ENCODE assay signal across 8 mouse cellular contexts in the genomic region with DNA sequence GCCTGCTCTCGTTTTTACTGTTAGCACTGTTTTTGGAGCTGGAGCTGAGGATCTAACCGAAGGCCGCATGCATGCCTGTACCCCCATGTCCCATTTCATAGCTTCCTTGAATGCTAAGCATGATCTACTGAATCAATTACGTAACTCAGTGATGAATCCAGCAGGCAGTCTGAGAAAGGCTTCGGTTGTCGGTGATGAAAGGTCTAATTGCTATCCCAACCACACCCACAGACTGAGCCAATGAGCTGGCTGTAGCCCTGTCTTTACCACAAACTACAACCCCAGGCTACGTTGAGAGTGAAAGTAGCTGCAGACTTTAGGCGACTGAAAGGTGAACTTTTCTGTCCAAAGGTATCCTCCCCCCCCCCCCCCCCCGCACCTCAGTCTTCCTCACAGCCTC. TPM values are rescaled to one million over a fixed set of nuclear protein-coding genes. Genes with fewer than 3 reads are reported as not detected.
DNase-seq lines count a peak whose midpoint lies in the region; ATAC-seq and TF ChIP-seq lines count a peak whose summit lies in the region.

No protein-coding gene starts in this region.

- no peaks in the 10 kb centered on the region for H3K27me3 ChIP-seq in lung, postnatal 0 days (replicated peaks; ENCODE audit: insufficient read depth, low read length)
- no peaks in the 10 kb centered on the region for H3K27me3 ChIP-seq in forebrain, embryonic 12.5 days
- H3K27me3 ChIP-seq in liver, embryonic 11.5 days (replicated peaks; ENCODE audit: control insufficient read depth, insufficient read depth, low read length): no peaks in the 10 kb centered on the region
- no peaks in the 10 kb centered on the region for H3K27me3 ChIP-seq in stomach, postnatal 0 days (ENCODE audit: control insufficient read depth, insufficient read depth, low read length)

- H3K4me3 ChIP-seq in lung, postnatal 0 days (ENCODE audit: low read depth, low read length): peak overlapping the region; percentile 85; the same call in 1 of the 2 replicates
- H3K4me3 ChIP-seq in forebrain, embryonic 12.5 days (replicated peaks): peak overlapping the region; percentile 89
- peak overlapping the region; percentile 95 for H3K4me3 ChIP-seq in liver, embryonic 11.5 days (ENCODE audit: low read depth, low read length)
- peak overlapping the region; percentile 94; the same call in 1 of the 2 replicates for H3K4me3 ChIP-seq in stomach, postnatal 0 days (ENCODE audit: low read depth, low read length)

- no peaks in the 10 kb centered on the region for H3K9me3 ChIP-seq in lung, postnatal 0 days (ENCODE audit: low read length)
- H3K9me3 ChIP-seq in forebrain, embryonic 12.5 days: no peaks in the 10 kb centered on the region
- no peaks in the 10 kb centered on the region for H3K9me3 ChIP-seq in liver, embryonic 11.5 days (ENCODE audit: control insufficient read depth, low read length)
- H3K9me3 ChIP-seq in stomach, postnatal 0 days (ENCODE audit: control insufficient read depth, low read length): no peaks in the 10 kb centered on the region

- H3K9ac ChIP-seq in lung, postnatal 0 days (replicated peaks; ENCODE audit: low read depth): no peak overlapping the region
- peak overlapping the region; percentile 90; the same call in 1 of the 2 replicates for H3K9ac ChIP-seq in forebrain, embryonic 12.5 days
- H3K9ac ChIP-seq in liver, embryonic 11.5 days (ENCODE audit: low read depth, low read length): peak overlapping the region; percentile 96; the same call in 1 of the 2 replicates
- 0 out of 2 replicates have a peak overlapping the region, but pooled peaks have one; percentile 94 for H3K9ac ChIP-seq in stomach, postnatal 0 days (ENCODE audit: low read length)

- H3K27ac ChIP-seq in lung, postnatal 0 days (ENCODE audit: low read length): no peak overlapping the region
- no peak overlapping the region for H3K27ac ChIP-seq in forebrain, embryonic 12.5 days
- H3K27ac ChIP-seq in liver, embryonic 11.5 days (ENCODE audit: low read depth, low read length): no peak overlapping the region
- H3K27ac ChIP-seq in stomach, postnatal 0 days (replicated peaks): no peak overlapping the region

- H3K36me3 ChIP-seq in lung, postnatal 0 days (ENCODE audit: insufficient read depth, low read length): no peaks in the 10 kb centered on the region
- H3K36me3 ChIP-seq in forebrain, embryonic 12.5 days (replicated peaks): peaks cover 26% of the 10 kb centered on the region
- H3K36me3 ChIP-seq in liver, embryonic 11.5 days (ENCODE audit: control insufficient read depth, insufficient read depth, low read length): peaks cover 20% of the 10 kb centered on the region
- peaks cover 11% of the 10 kb centered on the region for H3K36me3 ChIP-seq in stomach, postnatal 0 days (ENCODE audit: control insufficient read depth, insufficient read depth, low read length)

- H3K4me2 ChIP-seq in lung, postnatal 0 days (replicated peaks; ENCODE audit: low read depth, low read length): peak overlapping the region; percentile 84
- H3K4me2 ChIP-seq in forebrain, embryonic 12.5 days: peak overlapping the region; percentile 84
- peak overlapping the region; percentile 94 for H3K4me2 ChIP-seq in liver, embryonic 11.5 days
- peak overlapping the region; percentile 78 for H3K4me2 ChIP-seq in stomach, postnatal 0 days (replicated peaks; ENCODE audit: low read depth)

- no peak for TF ChIP-seq EP300 in lung, postnatal 0 days (IDR thresholded peaks at IDR 0.05)
- no peak for TF ChIP-seq EP300 in stomach, postnatal 0 days (optimal IDR thresholded peaks at IDR 0.05)

- no peak for ATAC-seq in lung, postnatal 0 days
- no peak for ATAC-seq in forebrain, embryonic 12.5 days (ENCODE audit: low FRiP score)
- ATAC-seq in liver, embryonic 11.5 days (replicated peaks; ENCODE audit: low FRiP score): no peak
- no peak for ATAC-seq in stomach, postnatal 0 days (ENCODE audit: low FRiP score, low TSS enrichment)

- H3K4me1 ChIP-seq in lung, postnatal 0 days (ENCODE audit: insufficient read depth, low read depth, low read length): peaks cover 6% of the 10 kb centered on the region; the same call in 1 of the 2 replicates
- H3K4me1 ChIP-seq in forebrain, embryonic 12.5 days: peaks cover 21% of the 10 kb centered on the region
- peaks cover 12% of the 10 kb centered on the region for H3K4me1 ChIP-seq in liver, embryonic 11.5 days (replicated peaks; ENCODE audit: control insufficient read depth, insufficient read depth, low read length)
- 0 out of 2 replicates have a peak, but pooled peaks cover 3% of the 10 kb centered on the region for H3K4me1 ChIP-seq in stomach, postnatal 0 days (replicated peaks; ENCODE audit: control insufficient read depth, insufficient read depth)

- DNase-seq in lung, postnatal 0 days (ENCODE audit: low spot score): peak; percentile 67
- no peak for DNase-seq in lung, adult 18-20 months
- DNase-seq in liver, embryonic 11.5 days (ENCODE audit: low spot score): no peak
- no peak for DNase-seq in stomach, postnatal 0 days (ENCODE audit: low spot score)
- no peak for DNase-seq in left cerebral cortex, adult 9 months (ENCODE audit: low spot score in 2 of 2)
- DNase-seq in thymus, postnatal 0 days (ENCODE audit: low spot score): no peak
- DNase-seq in kidney, postnatal 25 days: no peak

- 56% methylated on average over 8 of the region's 9 CpGs for WGBS in lung, postnatal 0 days
- WGBS in forebrain, embryonic 12.5 days: 66% methylated on average over 9 of the region's 9 CpGs
- 69% methylated on average over 8 of the region's 9 CpGs for WGBS in liver, embryonic 11.5 days
- 42% methylated on average over 8 of the region's 9 CpGs for WGBS in stomach, postnatal 0 days

- no peak for TF ChIP-seq CTCF in lung, postnatal 0 days (IDR thresholded peaks at IDR 0.05)
- no peak for TF ChIP-seq CTCF in stomach, postnatal 0 days (IDR thresholded peaks at IDR 0.05; ENCODE audit: low read depth)

RNA-seq across cellular contexts. Expression of a gene that starts 1.5 kb away (rescaled TPM):
- polyA plus RNA-seq in lung, postnatal 0 days (2015; fragmentation: Nextera tagmentation; extraction: Ambion mirVana): 89.8 and 101 TPM in 2 replicates
- polyA plus RNA-seq in forebrain, embryonic 12.5 days (2016; fragmentation: Nextera tagmentation; extraction: Ambion mirVana): 61.6 and 72.0 TPM in 2 replicates
- polyA plus RNA-seq in liver, embryonic 11.5 days (2014; fragmentation: Nextera tagmentation; extraction: Ambion mirVana): 69.8 and 77.3 TPM in 2 replicates
- 71.7 and 74.7 TPM in 2 replicates for polyA plus RNA-seq in stomach, postnatal 0 days (2015; fragmentation: Nextera tagmentation; extraction: Ambion mirVana)
- polyA plus RNA-seq in thymus, postnatal 0 days (2015; fragmentation: Nextera tagmentation; extraction: Ambion mirVana): 121 and 127 TPM in 2 replicates

RNA-seq across cellular contexts. Expression of a gene that starts 11.7 kb away (rescaled TPM):
- 0.12 TPM in 1 of 2 replicates, not detected in the other for polyA plus RNA-seq in lung, postnatal 0 days (2015; fragmentation: Nextera tagmentation; extraction: Ambion mirVana)
- polyA plus RNA-seq in forebrain, embryonic 12.5 days (2016; fragmentation: Nextera tagmentation; extraction: Ambion mirVana): 0.15 and 0.23 TPM in 2 replicates
- 0.18 TPM in 1 of 2 replicates, not detected in the other for polyA plus RNA-seq in liver, embryonic 11.5 days (2014; fragmentation: Nextera tagmentation; extraction: Ambion mirVana)
- not detected in 2 replicates for polyA plus RNA-seq in stomach, postnatal 0 days (2015; fragmentation: Nextera tagmentation; extraction: Ambion mirVana)
- polyA plus RNA-seq in thymus, postnatal 0 days (2015; fragmentation: Nextera tagmentation; extraction: Ambion mirVana): 0.10 TPM in 1 of 2 replicates, not detected in the other

RNA-seq across cellular contexts. Expression of a gene that starts 20.7 kb away (rescaled TPM):
- 69.4 and 79.9 TPM in 2 replicates for polyA plus RNA-seq in lung, postnatal 0 days (2015; fragmentation: Nextera tagmentation; extraction: Ambion mirVana)
- polyA plus RNA-seq in forebrain, embryonic 12.5 days (2016; fragmentation: Nextera tagmentation; extraction: Ambion mirVana): 49.4 and 49.9 TPM in 2 replicates
- polyA plus RNA-seq in liver, embryonic 11.5 days (2014; fragmentation: Nextera tagmentation; extraction: Ambion mirVana): 19.9 and 25.0 TPM in 2 replicates
- polyA plus RNA-seq in stomach, postnatal 0 days (2015; fragmentation: Nextera tagmentation; extraction: Ambion mirVana): 70.8 and 73.3 TPM in 2 replicates
- 42.1 and 43.5 TPM in 2 replicates for polyA plus RNA-seq in thymus, postnatal 0 days (2015; fragmentation: Nextera tagmentation; extraction: Ambion mirVana)

RNA-seq across cellular contexts. Expression of a gene that starts 31.3 kb away (rescaled TPM):
- 0.56 and 0.64 TPM in 2 replicates for polyA plus RNA-seq in lung, postnatal 0 days (2015; fragmentation: Nextera tagmentation; extraction: Ambion mirVana)
- polyA plus RNA-seq in forebrain, embryonic 12.5 days (2016; fragmentation: Nextera tagmentation; extraction: Ambion mirVana): 0.12 TPM in 1 of 2 replicates, not detected in the other
- not detected in 2 replicates for polyA plus RNA-seq in liver, embryonic 11.5 days (2014; fragmentation: Nextera tagmentation; extraction: Ambion mirVana)
- polyA plus RNA-seq in stomach, postnatal 0 days (2015; fragmentation: Nextera tagmentation; extraction: Ambion mirVana): 0.08 and 0.30 TPM in 2 replicates
- polyA plus RNA-seq in thymus, postnatal 0 days (2015; fragmentation: Nextera tagmentation; extraction: Ambion mirVana): 0.08 and 0.22 TPM in 2 replicates

RNA-seq across cellular contexts. Expression of a gene that starts 57.4 kb away (rescaled TPM):
- polyA plus RNA-seq in lung, postnatal 0 days (2015; fragmentation: Nextera tagmentation; extraction: Ambion mirVana): 8.6 and 8.8 TPM in 2 replicates
- polyA plus RNA-seq in forebrain, embryonic 12.5 days (2016; fragmentation: Nextera tagmentation; extraction: Ambion mirVana): 25.0 and 33.7 TPM in 2 replicates
- polyA plus RNA-seq in liver, embryonic 11.5 days (2014; fragmentation: Nextera tagmentation; extraction: Ambion mirVana): 8.4 and 9.2 TPM in 2 replicates
- 7.1 and 9.1 TPM in 2 replicates for polyA plus RNA-seq in stomach, postnatal 0 days (2015; fragmentation: Nextera tagmentation; extraction: Ambion mirVana)
- 14.5 and 15.2 TPM in 2 replicates for polyA plus RNA-seq in thymus, postnatal 0 days (2015; fragmentation: Nextera tagmentation; extraction: Ambion mirVana)
